Mouse (Mus musculus): Measurements from ENCODE around the gene Tbc1d1.

The Tbc1d1 gene

DNA sequence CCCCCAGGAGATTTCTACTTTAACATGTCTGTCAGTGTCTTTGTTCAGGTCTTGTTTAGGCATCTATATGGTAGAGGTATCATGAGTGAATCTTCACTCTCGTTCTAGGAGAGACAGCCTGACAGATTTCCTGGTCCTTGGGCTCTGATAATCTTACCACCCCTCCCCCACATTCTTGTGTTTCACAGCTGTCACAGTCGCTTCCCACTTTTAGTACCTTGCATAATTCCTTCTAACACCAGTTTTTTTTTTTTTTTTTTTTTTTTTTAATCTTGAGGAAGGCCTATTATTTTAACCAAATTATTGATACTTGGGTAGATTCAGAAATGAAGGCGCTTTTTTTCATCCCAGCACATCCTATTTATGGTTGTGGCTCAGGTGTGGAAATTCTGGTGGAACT lies 81.6 kb downstream of the Tbc1d1 start:
- no peak for DNase-seq (ENCODE audit: low read depth)

DNA sequence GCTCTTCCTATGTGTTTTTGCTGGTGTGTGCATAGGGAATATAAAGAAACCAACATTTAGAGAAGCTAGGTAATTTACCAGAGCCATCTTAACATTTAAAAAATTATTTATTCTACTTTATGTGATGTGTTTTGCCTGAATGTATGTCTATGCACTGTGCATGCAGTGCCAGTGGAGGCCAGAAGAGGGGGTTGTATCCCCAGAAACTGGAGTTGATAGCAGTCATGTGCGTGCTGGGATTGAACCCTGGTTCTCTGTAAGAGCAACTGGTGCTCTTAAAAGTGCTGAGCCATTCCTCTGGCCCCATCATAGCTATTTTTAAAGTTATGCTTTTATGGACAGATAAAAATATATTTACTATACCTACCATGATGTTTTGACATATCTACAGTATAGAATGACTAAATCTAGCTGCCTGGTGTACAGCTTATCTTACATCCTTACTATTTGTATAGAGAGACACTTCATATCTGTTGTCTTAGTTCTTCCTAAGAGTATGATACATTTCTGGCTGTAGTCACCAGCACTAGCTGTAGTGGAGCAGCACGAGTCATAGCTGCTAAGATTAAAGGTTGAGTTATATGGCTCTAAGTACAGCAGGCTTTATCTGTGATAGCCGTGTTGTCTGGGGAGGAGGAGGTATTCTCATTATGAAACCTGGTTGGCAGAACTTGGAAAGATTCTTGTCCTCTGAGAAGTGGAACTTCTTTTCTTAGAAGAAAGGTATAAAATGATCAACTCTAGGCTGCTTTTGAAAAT lies 83.0 kb downstream of the Tbc1d1 start:
- DNase-seq (ENCODE audit: low read depth), result no peak

DNA sequence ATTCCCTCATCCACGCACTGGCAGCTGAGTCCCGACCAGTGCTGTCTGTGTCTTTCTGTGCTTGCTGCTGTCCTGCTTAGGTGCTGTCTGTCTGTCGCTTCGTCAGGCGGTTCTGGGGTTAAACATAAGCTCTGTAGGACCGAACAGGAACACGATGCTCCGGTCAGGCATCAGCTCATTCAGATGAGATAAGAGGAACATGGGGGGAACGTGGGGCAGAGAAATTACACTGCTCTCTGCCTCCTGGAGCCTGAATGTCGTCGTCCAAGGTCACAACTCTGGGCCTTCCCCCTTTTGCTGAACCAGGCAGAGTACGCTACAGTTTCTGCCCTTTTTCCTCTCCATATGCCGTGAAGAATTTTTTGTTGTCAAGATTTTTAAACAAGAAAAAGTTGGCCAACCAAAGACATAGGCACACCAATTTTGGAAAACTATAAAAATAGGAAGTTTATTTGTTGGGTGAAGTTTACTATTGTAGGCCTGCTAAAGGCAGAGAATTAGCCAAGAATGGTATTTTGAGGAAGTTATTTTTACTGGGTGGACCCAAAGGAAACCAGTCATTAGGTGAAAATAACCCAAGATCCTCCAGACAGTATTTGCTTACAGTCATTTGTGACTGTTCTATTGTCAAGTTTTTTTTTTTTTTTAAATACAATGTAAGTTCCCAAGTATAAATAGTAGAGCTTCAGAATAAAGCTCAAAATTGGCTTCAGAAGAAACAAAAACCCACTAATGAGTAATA lies 85.0 kb downstream of the Tbc1d1 start:
- DNase-seq (ENCODE audit: low read depth), result no peak

DNA sequence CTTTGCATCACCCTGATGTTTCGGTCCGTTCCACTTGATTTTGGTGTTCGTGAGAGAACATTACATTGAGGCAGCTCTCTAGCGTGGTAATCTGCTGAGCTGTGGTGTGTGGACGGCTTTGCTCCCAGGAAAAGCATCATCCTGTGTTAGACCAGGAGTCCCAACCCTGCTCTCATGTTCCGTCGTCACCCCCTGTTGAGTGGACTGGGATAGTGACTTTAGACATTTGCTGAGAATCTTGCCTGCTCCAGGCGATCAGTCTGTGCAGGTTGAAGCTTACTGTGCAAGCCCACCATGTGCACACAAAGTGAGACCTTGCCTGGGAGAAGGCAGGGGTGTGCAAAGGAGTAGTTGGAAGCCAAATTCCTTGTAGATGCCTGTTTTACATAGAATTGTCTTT lies 85.8 kb downstream of the Tbc1d1 start:
- no peak for DNase-seq (ENCODE audit: low read depth)

DNA sequence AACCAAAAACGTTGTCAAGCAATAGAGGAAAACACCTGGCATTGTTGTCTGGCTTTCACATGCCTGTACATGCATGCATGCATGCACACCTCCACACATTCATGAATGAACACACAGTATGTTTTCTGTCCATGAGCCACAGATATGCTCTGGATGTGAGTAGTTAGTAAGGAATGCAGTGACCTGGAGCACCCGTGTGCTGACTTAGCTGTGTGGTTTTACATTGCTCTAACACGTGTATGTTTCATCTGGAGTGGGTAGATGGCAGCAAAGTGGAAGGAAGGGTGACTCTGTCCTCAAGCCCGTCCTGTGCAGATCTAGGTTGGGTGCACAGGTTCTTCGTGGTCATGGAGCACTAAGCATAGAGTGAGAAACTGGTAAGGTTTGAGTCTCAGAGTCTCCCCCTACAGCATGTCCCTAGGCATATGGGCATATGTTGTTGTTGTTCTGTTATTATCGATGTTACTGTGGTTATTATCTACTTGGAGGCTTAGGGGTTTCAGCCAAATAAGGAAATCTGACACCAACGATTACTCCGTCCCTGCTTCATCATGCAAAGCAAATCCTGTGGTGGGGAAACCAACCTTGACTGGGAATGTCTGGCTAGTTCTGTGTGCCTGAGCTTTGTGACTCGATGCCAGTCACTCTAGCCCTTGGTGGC lies 86.8 kb downstream of the Tbc1d1 start:
- DNase-seq (ENCODE audit: low read depth), result no peak

DNA sequence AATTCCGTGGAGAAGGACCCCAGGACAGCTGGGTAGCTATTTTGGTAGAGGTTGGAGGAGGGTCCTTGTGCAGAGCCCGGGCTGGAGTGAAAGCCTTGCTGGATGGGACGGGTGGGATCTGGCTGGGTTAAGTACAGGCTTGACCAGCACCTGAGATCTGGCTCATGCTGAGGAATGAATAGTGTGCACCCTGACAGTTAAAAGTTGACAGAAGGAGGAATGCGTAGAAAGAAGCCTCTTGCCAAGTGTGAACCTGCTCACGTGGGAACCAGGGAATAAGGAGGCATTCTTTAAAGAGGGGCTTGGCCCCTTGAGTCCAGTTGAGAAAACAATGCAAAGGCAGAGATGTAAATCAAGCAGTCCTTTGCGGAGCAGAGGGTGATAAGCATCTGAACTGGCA lies 87.6 kb downstream of the Tbc1d1 start:
- no peak for DNase-seq (ENCODE audit: low read depth)

DNA sequence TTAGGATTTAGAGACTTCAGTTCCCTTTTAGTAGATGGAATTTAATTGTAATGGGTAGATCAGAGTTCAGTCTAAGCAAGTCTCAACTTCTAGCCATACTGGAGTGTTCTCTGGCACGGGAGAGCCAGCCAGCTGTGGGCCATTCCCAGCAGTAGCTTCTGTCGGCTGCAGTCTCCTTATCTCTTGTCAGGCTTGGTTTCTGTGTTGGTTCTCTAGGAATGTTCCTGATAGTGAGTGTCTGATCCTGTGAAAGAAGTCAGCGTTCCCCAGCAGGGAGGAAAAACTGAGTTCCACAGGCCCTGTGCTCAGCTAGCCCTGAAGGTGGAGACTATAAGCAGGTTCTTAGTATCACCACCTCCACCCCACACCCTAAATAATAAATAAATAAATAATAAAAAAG lies 88.2 kb downstream of the Tbc1d1 start:
- DNase-seq (ENCODE audit: low read depth), result no peak

DNA sequence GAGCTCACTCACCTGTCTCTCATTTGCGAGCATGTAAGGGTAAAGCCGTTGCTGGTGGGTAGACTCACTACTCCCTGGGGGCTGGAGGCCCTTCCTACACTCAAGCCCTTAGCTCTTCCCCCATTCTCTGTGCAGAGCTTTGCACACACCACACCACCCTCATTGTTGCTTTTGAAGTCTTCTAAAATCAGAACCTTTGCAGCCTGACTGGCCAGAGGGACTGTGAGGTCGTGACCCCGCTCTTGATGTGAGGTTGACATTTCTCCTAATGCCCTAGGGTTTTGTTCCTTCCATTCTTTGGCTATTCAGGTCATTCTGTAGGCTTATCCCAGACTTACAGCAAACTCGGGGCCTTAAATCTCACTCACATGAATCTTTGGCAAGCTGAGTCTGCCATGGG lies 88.6 kb downstream of the Tbc1d1 start:
- DNase-seq (ENCODE audit: low read depth), result no peak

DNA sequence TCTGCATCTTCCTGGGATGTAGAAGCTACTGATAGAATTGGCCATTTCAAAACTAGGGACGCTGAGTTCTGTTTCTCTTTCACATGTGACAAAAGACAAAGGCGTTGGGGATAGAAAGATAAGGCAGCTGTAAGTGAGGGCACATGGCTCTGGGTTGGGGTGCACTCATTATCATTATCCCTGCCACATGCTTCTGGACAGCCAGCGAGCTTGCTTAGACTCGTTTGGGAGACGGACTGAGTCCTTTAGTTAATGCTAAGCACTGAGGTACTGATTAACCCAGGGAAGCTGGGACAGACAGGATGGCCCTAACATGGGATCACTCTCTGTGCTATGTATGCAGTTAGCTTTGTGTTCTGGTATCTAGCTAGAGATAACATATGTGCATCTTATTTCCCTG lies 95.3 kb downstream of the Tbc1d1 start:
- DNase-seq (ENCODE audit: low read depth), result no peak

DNA sequence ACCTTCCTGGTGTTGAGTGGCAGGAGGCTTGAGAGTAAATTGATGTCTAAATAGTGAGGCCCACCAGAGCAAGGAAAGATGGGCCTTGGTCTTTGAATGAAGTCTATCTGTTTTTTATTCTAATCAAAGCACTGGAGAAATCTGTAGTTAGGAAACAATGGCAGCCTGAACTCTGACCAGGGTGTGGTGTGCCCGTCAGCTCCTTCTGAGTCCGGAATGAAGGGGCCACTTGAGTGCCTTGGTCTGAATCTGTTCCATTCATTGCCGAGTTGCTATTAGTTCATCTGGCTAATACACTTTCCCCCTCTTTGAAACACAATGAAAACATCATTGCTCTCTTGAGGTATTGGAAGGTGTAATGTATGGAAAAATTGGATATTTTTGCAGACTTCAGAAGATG lies 98.2 kb downstream of the Tbc1d1 start:
- DNase-seq (ENCODE audit: low read depth), result no peak

DNA sequence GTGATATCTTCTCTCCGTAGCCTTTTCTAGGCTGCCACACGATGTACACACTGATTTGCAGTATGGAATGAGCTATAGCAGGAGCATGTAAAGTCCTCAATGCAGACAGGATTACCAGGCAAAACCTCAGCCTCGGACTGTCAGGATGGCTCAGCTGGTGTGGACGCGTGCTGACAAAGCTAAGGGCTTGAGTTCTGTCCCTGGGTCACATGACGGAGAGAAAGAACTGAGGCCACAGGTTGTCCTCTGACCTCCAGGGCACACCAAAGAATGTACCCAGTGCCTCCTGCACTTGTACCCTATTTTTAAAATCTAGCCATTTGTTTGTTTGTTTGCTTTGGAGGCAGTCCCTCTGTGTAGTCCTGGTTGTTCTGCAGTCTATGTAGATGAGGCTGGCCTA lies 98.9 kb downstream of the Tbc1d1 start:
- no peak for DNase-seq (ENCODE audit: low read depth)

DNA sequence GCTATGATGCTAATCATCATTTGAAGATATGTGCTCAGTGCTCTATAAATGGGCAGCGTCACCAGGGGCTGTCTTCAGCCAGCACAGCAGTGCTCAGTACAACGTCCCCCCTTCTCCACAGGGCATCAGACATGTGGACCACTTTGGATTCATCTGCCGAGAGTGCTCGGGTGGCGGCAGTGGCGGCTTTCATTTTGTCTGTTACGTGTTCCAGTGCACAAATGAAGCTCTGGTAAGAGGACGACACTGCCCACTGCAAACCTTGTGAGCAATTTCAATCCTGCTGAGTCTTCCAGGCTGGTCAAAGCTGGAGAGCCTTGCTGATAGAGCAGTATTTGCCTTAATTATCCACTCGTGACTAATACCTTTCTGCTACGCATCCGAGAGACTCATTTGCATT lies 107.2 kb downstream of the Tbc1d1 start:
- no peak for DNase-seq (ENCODE audit: low read depth)

DNA sequence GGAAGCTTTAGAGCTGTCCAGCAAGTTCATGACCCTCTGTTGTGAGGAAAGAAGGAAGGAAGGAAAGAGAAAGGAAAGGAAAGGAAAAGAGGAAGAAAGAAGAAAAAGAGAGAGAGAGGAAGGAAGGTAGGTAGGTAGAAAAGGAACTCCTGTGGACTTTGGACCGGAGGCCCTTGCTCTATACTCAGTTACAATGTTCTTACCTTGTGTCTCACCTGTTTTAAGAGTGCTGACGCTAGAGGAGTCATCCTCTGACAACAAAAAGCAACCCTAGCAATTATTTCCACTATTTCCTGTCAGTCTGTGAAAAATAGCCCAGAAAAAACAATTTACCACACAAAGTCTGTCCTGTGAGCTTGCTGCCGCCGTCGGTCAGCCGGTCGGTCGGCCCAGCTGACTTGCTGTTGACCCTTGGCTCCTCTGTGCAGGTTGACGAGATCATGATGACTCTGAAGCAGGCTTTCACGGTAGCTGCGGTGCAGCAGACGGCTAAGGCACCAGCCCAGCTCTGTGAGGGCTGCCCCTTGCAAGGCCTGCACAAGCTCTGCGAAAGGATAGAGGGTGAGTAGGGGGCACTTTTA lies 107.9 kb downstream of the Tbc1d1 start:
- no peak for DNase-seq (ENCODE audit: low read depth)

DNA sequence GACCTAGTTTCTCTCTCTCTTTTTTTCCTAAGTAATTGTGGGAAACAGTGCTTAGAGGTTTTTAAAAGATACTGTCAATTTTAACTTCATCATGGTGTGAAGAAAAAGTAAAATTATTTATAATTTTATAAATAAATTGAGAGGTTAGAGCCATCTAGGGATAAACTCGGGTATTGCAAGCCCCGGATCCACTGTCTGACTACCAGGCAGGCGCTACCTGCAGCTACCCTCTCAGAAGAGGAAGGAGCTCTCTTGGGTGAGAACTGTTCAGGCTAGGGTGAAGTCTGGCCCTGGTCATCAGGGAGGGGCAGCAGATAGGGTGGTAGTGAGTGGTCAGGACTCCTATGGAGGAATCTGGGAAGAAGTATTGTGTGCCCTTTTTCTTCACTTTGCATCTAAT lies 109.0 kb downstream of the Tbc1d1 start:
- DNase-seq (ENCODE audit: low read depth), result no peak

DNA sequence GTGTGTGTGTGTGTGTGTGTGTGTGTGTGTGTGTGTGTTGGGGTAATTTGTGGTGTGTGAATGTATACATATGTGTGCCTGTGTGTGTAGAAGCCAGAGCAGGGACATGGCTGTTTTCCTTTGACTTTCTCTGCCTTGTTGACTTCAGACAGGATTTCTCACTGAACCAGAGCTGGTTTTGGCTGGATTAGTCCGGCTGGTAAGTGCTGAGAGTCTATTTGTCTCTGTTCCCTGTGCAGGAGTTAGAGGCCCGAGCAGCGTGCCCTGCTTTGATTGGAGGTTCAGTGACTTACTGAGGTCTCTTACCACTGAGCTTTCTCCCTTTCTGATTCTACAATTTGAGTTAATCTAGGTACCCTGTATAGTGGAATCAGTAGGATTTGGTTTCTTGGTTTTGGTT lies 109.8 kb downstream of the Tbc1d1 start:
- no peak for DNase-seq (ENCODE audit: low read depth)

DNA sequence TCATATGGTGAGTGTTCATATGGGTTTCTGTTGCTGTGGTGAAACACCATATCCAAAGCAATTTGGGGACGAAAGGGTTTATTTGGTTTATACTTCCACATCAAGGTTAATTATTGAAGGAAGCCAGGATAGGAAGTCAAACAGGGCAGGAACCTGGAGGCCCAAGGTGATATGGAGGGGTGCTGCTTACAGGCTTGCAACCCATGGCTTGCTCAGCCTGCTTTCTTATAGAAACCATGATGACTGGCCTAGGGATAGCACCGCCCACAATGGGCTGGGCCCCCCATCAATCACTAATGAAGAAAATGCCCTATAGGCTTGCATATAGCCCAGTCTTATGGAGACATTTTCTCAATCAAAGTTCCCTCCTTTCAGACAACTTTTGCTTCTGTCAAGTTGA lies 110.4 kb downstream of the Tbc1d1 start:
- no peak for DNase-seq (ENCODE audit: low read depth)

DNA sequence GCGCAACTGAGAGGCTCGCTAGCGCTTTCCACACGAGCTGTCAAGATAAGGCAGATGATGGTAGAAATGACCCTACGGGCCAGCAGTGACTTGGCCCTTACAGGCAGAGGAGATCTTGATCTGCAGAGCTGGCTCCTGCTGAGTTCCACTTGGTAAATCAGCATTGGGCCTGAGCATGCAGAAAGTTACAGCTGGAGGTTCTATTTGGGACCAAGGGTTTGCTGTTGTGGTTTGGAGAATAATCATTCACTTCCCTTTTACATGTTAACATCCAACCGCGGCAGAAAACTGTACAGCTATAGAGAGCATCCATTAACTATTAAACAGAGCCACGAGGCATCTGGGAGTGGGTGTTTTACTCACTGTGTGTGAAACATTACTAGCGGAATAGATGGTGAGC lies 111.2 kb downstream of the Tbc1d1 start:
- DNase-seq (ENCODE audit: low read depth), result no peak

DNA sequence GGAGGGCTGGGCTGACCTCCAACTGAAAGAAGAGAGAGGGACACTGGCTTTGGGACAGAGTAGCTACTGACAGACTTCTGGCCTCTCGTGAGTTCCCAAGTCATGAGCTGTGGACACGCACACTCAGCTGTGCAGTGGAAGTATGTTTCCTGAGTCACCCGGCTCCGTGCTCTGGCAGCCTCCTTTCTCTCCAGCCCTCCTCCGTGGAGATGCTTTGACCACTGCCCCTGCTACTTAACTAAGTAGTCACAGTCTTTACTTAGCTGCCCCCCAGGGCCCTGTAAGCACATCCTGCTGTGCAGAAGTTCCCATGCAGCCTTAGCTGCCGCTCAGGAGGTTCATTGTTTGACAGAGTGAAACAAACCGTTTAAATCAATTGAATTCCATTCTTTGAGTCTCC lies 113.6 kb downstream of the Tbc1d1 start:
- DNase-seq (ENCODE audit: low read depth), result no peak

DNA sequence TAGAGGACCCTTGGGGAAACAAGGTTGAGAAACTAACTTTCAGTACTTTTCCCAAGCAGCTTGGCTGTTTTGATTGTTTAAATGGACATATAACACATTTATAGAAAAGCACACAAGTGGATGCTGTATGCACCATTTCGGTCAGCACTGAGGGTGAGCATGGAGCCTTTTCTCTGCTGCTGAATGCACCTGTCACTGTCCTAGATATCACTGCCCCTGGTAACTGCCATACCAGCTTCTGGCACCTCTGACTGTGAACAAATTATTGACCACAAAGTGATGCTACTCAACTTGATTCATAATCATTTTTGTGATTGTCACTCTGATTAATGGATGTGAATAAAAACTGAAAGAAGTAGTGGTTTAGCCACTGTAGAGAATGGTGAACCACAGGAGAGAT lies 117.4 kb downstream of the Tbc1d1 start:
- no peak for DNase-seq (ENCODE audit: low read depth)

DNA sequence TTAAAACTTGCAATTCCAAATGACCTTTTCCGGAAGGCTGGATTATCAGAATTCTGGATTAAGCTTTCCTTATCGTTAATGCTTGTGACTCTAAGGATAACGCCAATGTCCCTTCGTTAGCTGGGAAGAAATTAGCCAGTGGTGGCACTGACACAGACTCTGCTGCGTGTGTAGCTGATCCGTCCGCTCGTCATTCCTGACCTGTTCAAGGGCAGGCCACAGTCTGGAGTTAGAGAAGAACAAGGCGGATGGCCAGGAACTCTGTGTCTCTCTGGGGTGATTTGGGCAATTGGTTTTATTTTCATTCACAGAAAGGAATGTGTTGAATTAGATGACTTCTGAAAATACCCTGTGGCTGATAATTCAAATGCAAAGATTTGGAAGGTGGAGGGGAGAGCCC lies 118.2 kb downstream of the Tbc1d1 start:
- DNase-seq (ENCODE audit: low read depth), result no peak

DNA sequence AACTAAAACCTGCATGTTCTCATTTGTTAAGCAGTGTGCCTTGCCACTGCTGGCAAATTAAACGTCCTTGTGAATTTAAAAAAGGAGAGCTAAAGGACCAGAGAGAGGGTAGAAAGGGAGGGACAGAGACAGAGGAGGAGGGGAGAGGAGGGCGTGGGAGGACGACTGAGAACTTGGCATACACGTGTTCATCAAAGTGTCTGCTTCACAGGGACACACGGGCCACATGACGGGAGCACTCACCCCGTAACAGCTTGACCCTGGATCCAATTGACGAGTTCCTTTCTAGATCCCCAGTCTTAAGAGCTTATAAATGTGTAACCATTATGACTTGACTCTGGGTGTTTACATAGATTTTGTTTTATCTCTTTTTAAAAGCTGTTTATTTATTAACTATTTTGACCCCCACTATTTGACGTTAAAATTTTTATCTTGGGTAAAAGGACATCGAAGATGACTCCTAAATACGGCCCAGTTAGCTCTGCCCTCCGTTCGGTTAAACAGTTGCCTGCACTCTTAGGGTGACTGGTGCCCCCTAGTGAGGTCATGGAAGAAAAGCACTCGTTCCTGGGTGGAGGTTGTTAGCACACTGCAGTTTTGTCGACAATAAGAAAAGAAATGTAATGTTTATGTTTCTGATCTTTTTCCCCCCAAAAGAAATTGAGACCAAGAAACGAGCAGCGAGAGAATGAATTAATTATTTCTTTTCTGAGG lies 118.8 kb downstream of the Tbc1d1 start:
- DNase-seq (ENCODE audit: low read depth), result peak; percentile 34

DNA sequence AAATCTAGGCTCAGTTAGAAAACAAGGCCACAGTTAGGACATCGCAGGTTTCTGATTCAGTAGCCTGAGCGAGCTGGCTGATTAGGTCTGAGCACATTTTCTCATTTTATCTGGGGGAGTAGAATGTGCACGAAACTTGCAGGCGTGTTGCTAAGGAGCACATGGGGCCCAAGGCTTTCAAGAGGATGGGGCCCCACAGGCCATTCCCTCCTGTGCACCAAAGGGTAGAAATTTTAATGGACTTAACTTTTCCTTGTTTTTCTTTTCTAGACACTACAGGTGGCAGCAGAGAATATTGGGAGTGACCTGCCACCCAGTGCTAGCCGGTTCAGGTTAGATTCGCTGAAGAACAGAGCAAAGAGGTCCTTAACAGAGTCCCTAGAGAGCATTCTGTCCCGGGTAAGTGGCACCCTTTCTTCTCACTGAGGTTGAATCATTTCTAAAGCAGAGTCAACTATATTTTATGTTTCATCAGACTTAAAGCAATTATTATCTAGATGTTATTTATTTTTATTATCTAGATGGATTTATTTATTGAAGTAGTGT lies 121.6 kb downstream of the Tbc1d1 start:
- DNase-seq (ENCODE audit: low read depth), result no peak
